Mouse (Mus musculus) embryonic facial prominence, embryonic 13.5 days (tissue): ENCODE data around the gene Rab37. TPM values are rescaled to one million over a fixed set of nuclear protein-coding genes. Genes with fewer than 3 reads are reported as not detected.

ENCODE experiments used
- ATAC-seq: fragments of 200-750 bp; cut with Nextera tagmentation; 2 replicates; pipeline ENCODE4 v1.8.0; 2017; ENCODE audit warnings: low read depth; ENCODE audit not compliant: insufficient number of reproducible peaks, insufficient read depth, low FRiP score, low TSS enrichment
- H3K27ac ChIP-seq: fragments of 300-500 bp; sonication (generic); 2 replicates; pipeline ENCODE4 v1.5.1; 2015; ENCODE audit warnings: moderate library complexity, mild to moderate bottlenecking, inconsistent platforms
- H3K27me3 ChIP-seq: fragments of 300-500 bp; sonication (generic); 2 replicates; pipeline ENCODE4 v1.6.1; 2015; ENCODE audit warnings: mild to moderate bottlenecking, inconsistent platforms
- H3K36me3 ChIP-seq: fragments of 300-500 bp; sonication (generic); 2 replicates; pipeline ENCODE4 v1.6.1; 2015; ENCODE audit warnings: mild to moderate bottlenecking, inconsistent platforms
- H3K4me1 ChIP-seq: fragments of 300-500 bp; sonication (generic); 2 replicates; pipeline ENCODE4 v1.6.1; 2015; ENCODE audit warnings: inconsistent platforms
- H3K4me2 ChIP-seq: fragments of 300-500 bp; sonication (generic); 2 replicates; pipeline ENCODE4 v1.6.1; 2015; ENCODE audit warnings: moderate library complexity, mild to moderate bottlenecking, inconsistent platforms
- H3K4me3 ChIP-seq: fragments of 300-500 bp; sonication (generic); 2 replicates; pipeline ENCODE4 v1.5.1; 2015; ENCODE audit warnings: mild to moderate bottlenecking, inconsistent platforms
- H3K9ac ChIP-seq: fragments of 300-500 bp; sonication (generic); 2 replicates; pipeline ENCODE4 v1.6.1; 2015; ENCODE audit warnings: mild to moderate bottlenecking, inconsistent platforms
- H3K9me3 ChIP-seq: fragments of 300-500 bp; sonication (generic); 2 replicates; pipeline ENCODE4 v1.6.1; 2016; ENCODE audit warnings: inconsistent platforms
- WGBS: fragments of 180-500 bp; shearing (Covaris S2); methylation state at CpG from one replicate; pipeline ENCODE4 v1.1.7; 2015; ENCODE audit warnings: mixed read lengths; 5-methylcytosine and 5-hydroxymethylcytosine counted together
- polyA plus RNA-seq: library from polyadenylated mRNA; unstranded; fragments of >200 nt; fragmentation: Nextera tagmentation; extraction: Ambion mirVana; gene quantifications from 2 replicates; pipeline ENCODE4 v1.2.1, GENCODE M21; 2015

The Rab37 gene
- polyA plus RNA-seq, 1 experiment from 2014 or later, result 0.98 TPM

GRCm38 (mm10) chr11:115172825-115173287, 81.6 kb downstream of the Rab37 start:
- Histone ChIP-seq H3K36me3 (no peaks in the 10 kb centered on the region), H3K27me3 (peaks cover 60% of the 10 kb centered on the region), H3K4me1 (peaks cover 66% of the 10 kb centered on the region), H3K4me2 (peak overlapping the region; percentile 30), H3K9ac (no peak overlapping the region), H3K27ac (peak overlapping the region; percentile 44; the same call in 1 of the 2 replicates), H3K9me3 (no peaks in the 10 kb centered on the region), H3K4me3 (no peak overlapping the region)
- WGBS, result 19% methylated on average over 4 of the region's 4 CpGs
- no peak for ATAC-seq

GRCm38 (mm10) chr11:115173549-115174339, 82.5 kb downstream of the Rab37 start:
- Histone ChIP-seq H3K27ac (peak overlapping the region; percentile 78), H3K36me3 (no peaks in the 10 kb centered on the region), H3K4me3 (no peak overlapping the region), H3K4me1 (peaks cover 70% of the 10 kb centered on the region), H3K4me2 (0 out of 2 replicates have a peak overlapping the region, but pooled peaks have one; percentile 22), H3K27me3 (peaks cover 53% of the 10 kb centered on the region), H3K9me3 (no peaks in the 10 kb centered on the region), H3K9ac (no peak overlapping the region)
- ATAC-seq, result peak; percentile 38; the same call in 1 of the 2 replicates
- 9% methylated on average over 16 of the region's 16 CpGs for WGBS

- Histone ChIP-seq H3K4me1 (peaks cover 63% of the 10 kb centered on the region), H3K9me3 (no peaks in the 10 kb centered on the region), H3K4me2 (no peak overlapping the region), H3K4me3 (no peak overlapping the region), H3K36me3 (no peaks in the 10 kb centered on the region), H3K27me3 (peaks cover 45% of the 10 kb centered on the region), H3K27ac (peak overlapping the region; percentile 64), H3K9ac (no peak overlapping the region)
- 56% methylated on average over 24 of the region's 24 CpGs for WGBS
- ATAC-seq, result no peak
Observed at GRCm38 (mm10) chr11:115176399-115177190, 85.4 kb downstream of the Rab37 start.

GRCm38 (mm10) chr11:115177559-115178195, 86.4 kb downstream of the Rab37 start:
- Histone ChIP-seq H3K27ac (no peak overlapping the region; the same call in 1 of the 2 replicates), H3K27me3 (peaks cover 35% of the 10 kb centered on the region), H3K9ac (0 out of 2 replicates have a peak overlapping the region, but pooled peaks have one; percentile 22), H3K4me3 (no peak overlapping the region), H3K4me1 (peaks cover 52% of the 10 kb centered on the region), H3K36me3 (no peaks in the 10 kb centered on the region), H3K9me3 (no peaks in the 10 kb centered on the region), H3K4me2 (0 out of 2 replicates have a peak overlapping the region, but pooled peaks have one; percentile 2)
- no peak for ATAC-seq
- WGBS, result 39% methylated on average over 10 of the region's 10 CpGs

GRCm38 (mm10) chr11:115178766-115179165, 87.5 kb downstream of the Rab37 start:
- no peak overlapping the region for H3K9ac ChIP-seq
- ATAC-seq, result no peak
- H3K4me3 ChIP-seq, result no peak overlapping the region
- H3K4me2 ChIP-seq, result no peak overlapping the region
- no peaks in the 10 kb centered on the region for H3K36me3 ChIP-seq
- WGBS, result 57% methylated on average over 2 of the region's 2 CpGs
- H3K27me3 ChIP-seq, result peaks cover 24% of the 10 kb centered on the region
- H3K9me3 ChIP-seq, result no peaks in the 10 kb centered on the region
- H3K27ac ChIP-seq, result no peak overlapping the region
- peaks cover 41% of the 10 kb centered on the region for H3K4me1 ChIP-seq

GRCm38 (mm10) chr11:115179191-115179590, 88.0 kb downstream of the Rab37 start:
- WGBS, result 38% methylated on average over 6 of the region's 6 CpGs
- ATAC-seq, result no peak
- H3K9ac ChIP-seq, result no peak overlapping the region
- H3K27me3 ChIP-seq, result peaks cover 20% of the 10 kb centered on the region
- H3K4me3 ChIP-seq, result no peak overlapping the region
- no peaks in the 10 kb centered on the region for H3K36me3 ChIP-seq
- H3K9me3 ChIP-seq, result no peaks in the 10 kb centered on the region
- peaks cover 37% of the 10 kb centered on the region for H3K4me1 ChIP-seq
- no peak overlapping the region for H3K27ac ChIP-seq
- H3K4me2 ChIP-seq, result no peak overlapping the region

GRCm38 (mm10) chr11:115179881-115180280, 88.7 kb downstream of the Rab37 start:
- H3K9me3 ChIP-seq, result no peaks in the 10 kb centered on the region
- H3K4me2 ChIP-seq, result no peak overlapping the region
- H3K4me1 ChIP-seq, result peaks cover 30% of the 10 kb centered on the region
- H3K36me3 ChIP-seq, result no peaks in the 10 kb centered on the region
- H3K27ac ChIP-seq, result no peak overlapping the region
- no peak overlapping the region for H3K4me3 ChIP-seq
- ATAC-seq, result no peak
- H3K27me3 ChIP-seq, result peaks cover 13% of the 10 kb centered on the region
- no peak overlapping the region for H3K9ac ChIP-seq
- WGBS, result 70% methylated on average over 6 of the region's 6 CpGs

GRCm38 (mm10) chr11:115181913-115182638, 90.8 kb downstream of the Rab37 start:
- Histone ChIP-seq H3K9me3 (no peaks in the 10 kb centered on the region), H3K4me2 (no peak overlapping the region), H3K27me3 (no peaks in the 10 kb centered on the region), H3K9ac (0 out of 2 replicates have a peak overlapping the region, but pooled peaks have one; percentile 32), H3K4me1 (peaks cover 21% of the 10 kb centered on the region), H3K27ac (no peak overlapping the region), H3K36me3 (no peaks in the 10 kb centered on the region), H3K4me3 (no peak overlapping the region)
- 25% methylated on average over 12 of the region's 12 CpGs for WGBS
- ATAC-seq, result no peak

- Histone ChIP-seq H3K4me1 (peaks cover 16% of the 10 kb centered on the region), H3K27ac (no peak overlapping the region), H3K4me3 (no peak overlapping the region), H3K9me3 (no peaks in the 10 kb centered on the region), H3K36me3 (peaks cover 5% of the 10 kb centered on the region; the same call in 1 of the 2 replicates), H3K27me3 (no peaks in the 10 kb centered on the region; the same call in 1 of the 2 replicates), H3K4me2 (no peak overlapping the region), H3K9ac (no peak overlapping the region)
- no peak for ATAC-seq
- 46% methylated on average over 4 of the region's 4 CpGs for WGBS
Observed at GRCm38 (mm10) chr11:115184973-115185372, 93.7 kb downstream of the Rab37 start.

GRCm38 (mm10) chr11:115187224-115187639, 96.0 kb downstream of the Rab37 start, which contains the start of gene Tmem104:
Gene Tmem104, plus strand, starts transcription at chr11:115187487.
- Histone ChIP-seq H3K27me3 (no peaks in the 10 kb centered on the region; the same call in 1 of the 2 replicates), H3K27ac (peak within 1 kb of the TSS; percentile 48; the same call in 1 of the 2 replicates), H3K4me1 (peaks cover 17% of the 10 kb centered on the region), H3K4me2 (peak within 1 kb of the TSS; percentile 92), H3K36me3 (peaks cover 13% of the 10 kb centered on the region), H3K9me3 (no peaks in the 10 kb centered on the region), H3K9ac (peak within 1 kb of the TSS; percentile 80), H3K4me3 (peak within 1 kb of the TSS; percentile 62)
- WGBS, result under 1% methylated on average over 39 of the region's 39 CpGs
- ATAC-seq, result peak; percentile 87
